Mouse (Mus musculus): ENCODE measurements around the gene Tufm. TPM values are rescaled to one million over a fixed set of nuclear protein-coding genes. Genes with fewer than 3 reads are reported as not detected.

Tufm gene
- polyA plus RNA-seq, 1 experiment: 43.5 TPM

GRCm38 (mm10) chr7:126511287-126511686 lies 24.1 kb downstream of the Tufm start:
- H3K36me3 ChIP-seq (ENCODE audit: control insufficient read depth, insufficient read depth, low read length): no peaks in the 10 kb centered on the region
- H3K27ac ChIP-seq (ENCODE audit: control insufficient read depth, insufficient read depth, low read depth, low read length): no peak overlapping the region
- H3K27me3 ChIP-seq (ENCODE audit: control insufficient read depth, insufficient read depth, low read length): no peaks in the 10 kb centered on the region
- TF ChIP-seq CTCF (IDR thresholded peaks at IDR 0.05; ENCODE audit: control insufficient read depth, insufficient read depth, insufficient replicate concordance, low read depth, low read length) (no peak), POLR2A (IDR thresholded peaks at IDR 0.05; ENCODE audit: control insufficient read depth, low read depth, low read length) (no peak)
- H3K4me1 ChIP-seq (ENCODE audit: control insufficient read depth, insufficient read depth, low read length): 0 out of 2 replicates have a peak, but pooled peaks cover 2% of the 10 kb centered on the region
- no peak overlapping the region for H3K4me3 ChIP-seq (ENCODE audit: control insufficient read depth, low read depth, low read length)

GRCm38 (mm10) chr7:126518261-126518941 lies 31.2 kb downstream of the Tufm start:
- H3K4me1 ChIP-seq (ENCODE audit: control insufficient read depth, insufficient read depth, low read length): no peaks in the 10 kb centered on the region
- H3K4me3 ChIP-seq (ENCODE audit: control insufficient read depth, low read depth, low read length): no peak overlapping the region
- no peaks in the 10 kb centered on the region for H3K36me3 ChIP-seq (ENCODE audit: control insufficient read depth, insufficient read depth, low read length)
- no peak overlapping the region for H3K27ac ChIP-seq (ENCODE audit: control insufficient read depth, insufficient read depth, low read depth, low read length)
- H3K27me3 ChIP-seq (ENCODE audit: control insufficient read depth, insufficient read depth, low read length): no peaks in the 10 kb centered on the region
- TF ChIP-seq POLR2A (IDR thresholded peaks at IDR 0.05; ENCODE audit: control insufficient read depth, low read depth, low read length) (no peak), CTCF (IDR thresholded peaks at IDR 0.05; ENCODE audit: control insufficient read depth, insufficient read depth, insufficient replicate concordance, low read depth, low read length) (no peak)

- no peaks in the 10 kb centered on the region for H3K27me3 ChIP-seq (ENCODE audit: control insufficient read depth, insufficient read depth, low read length)
- no peaks in the 10 kb centered on the region for H3K4me1 ChIP-seq (ENCODE audit: control insufficient read depth, insufficient read depth, low read length)
- no peaks in the 10 kb centered on the region for H3K36me3 ChIP-seq (ENCODE audit: control insufficient read depth, insufficient read depth, low read length)
- H3K4me3 ChIP-seq (ENCODE audit: control insufficient read depth, low read depth, low read length): no peak overlapping the region
- no peak overlapping the region for H3K27ac ChIP-seq (ENCODE audit: control insufficient read depth, insufficient read depth, low read depth, low read length)
- TF ChIP-seq POLR2A (IDR thresholded peaks at IDR 0.05; ENCODE audit: control insufficient read depth, low read depth, low read length) (no peak), CTCF (IDR thresholded peaks at IDR 0.05; ENCODE audit: control insufficient read depth, insufficient read depth, insufficient replicate concordance, low read depth, low read length) (no peak)
These were observed 32.4 kb downstream of the Tufm start for GRCm38 (mm10) chr7:126519513-126519912.

- Histone ChIP-seq H3K27ac (ENCODE audit: control insufficient read depth, insufficient read depth, low read depth, low read length) (no peak overlapping the region), H3K36me3 (ENCODE audit: control insufficient read depth, insufficient read depth, low read length) (no peaks in the 10 kb centered on the region), H3K4me3 (ENCODE audit: control insufficient read depth, low read depth, low read length) (no peak overlapping the region), H3K4me1 (ENCODE audit: control insufficient read depth, insufficient read depth, low read length) (no peaks in the 10 kb centered on the region), H3K27me3 (ENCODE audit: control insufficient read depth, insufficient read depth, low read length) (no peaks in the 10 kb centered on the region)
- TF ChIP-seq CTCF (IDR thresholded peaks at IDR 0.05; ENCODE audit: control insufficient read depth, insufficient read depth, insufficient replicate concordance, low read depth, low read length): no peak
- no peak for TF ChIP-seq POLR2A (IDR thresholded peaks at IDR 0.05; ENCODE audit: control insufficient read depth, low read depth, low read length)
These were observed 36.2 kb downstream of the Tufm start for GRCm38 (mm10) chr7:126523316-126523715.

- Histone ChIP-seq H3K36me3 (ENCODE audit: control insufficient read depth, insufficient read depth, low read length) (no peaks in the 10 kb centered on the region), H3K27ac (ENCODE audit: control insufficient read depth, insufficient read depth, low read depth, low read length) (no peak overlapping the region), H3K27me3 (ENCODE audit: control insufficient read depth, insufficient read depth, low read length) (no peaks in the 10 kb centered on the region), H3K4me3 (ENCODE audit: control insufficient read depth, low read depth, low read length) (no peak overlapping the region), H3K4me1 (ENCODE audit: control insufficient read depth, insufficient read depth, low read length) (no peaks in the 10 kb centered on the region)
- TF ChIP-seq CTCF (IDR thresholded peaks at IDR 0.05; ENCODE audit: control insufficient read depth, insufficient read depth, insufficient replicate concordance, low read depth, low read length) (no peak), POLR2A (IDR thresholded peaks at IDR 0.05; ENCODE audit: control insufficient read depth, low read depth, low read length) (no peak)
These were observed 41.0 kb downstream of the Tufm start for GRCm38 (mm10) chr7:126528166-126528577.

- no peak overlapping the region for H3K27ac ChIP-seq (ENCODE audit: control insufficient read depth, insufficient read depth, low read depth, low read length)
- no peaks in the 10 kb centered on the region for H3K36me3 ChIP-seq (ENCODE audit: control insufficient read depth, insufficient read depth, low read length)
- TF ChIP-seq POLR2A (IDR thresholded peaks at IDR 0.05; ENCODE audit: control insufficient read depth, low read depth, low read length) (no peak), CTCF (IDR thresholded peaks at IDR 0.05; ENCODE audit: control insufficient read depth, insufficient read depth, insufficient replicate concordance, low read depth, low read length) (no peak)
- H3K27me3 ChIP-seq (ENCODE audit: control insufficient read depth, insufficient read depth, low read length): peaks cover 2% of the 10 kb centered on the region; the same call in 1 of the 2 replicates
- H3K4me3 ChIP-seq (ENCODE audit: control insufficient read depth, low read depth, low read length): no peak overlapping the region
- peaks cover 10% of the 10 kb centered on the region for H3K4me1 ChIP-seq (ENCODE audit: control insufficient read depth, insufficient read depth, low read length)
These were observed 46.3 kb downstream of the Tufm start for GRCm38 (mm10) chr7:126533434-126533833.

- Histone ChIP-seq H3K4me3 (ENCODE audit: control insufficient read depth, low read depth, low read length) (peak overlapping the region; percentile 51), H3K4me1 (ENCODE audit: control insufficient read depth, insufficient read depth, low read length) (peaks cover 10% of the 10 kb centered on the region), H3K27ac (ENCODE audit: control insufficient read depth, insufficient read depth, low read depth, low read length) (no peak overlapping the region), H3K27me3 (ENCODE audit: control insufficient read depth, insufficient read depth, low read length) (peaks cover 2% of the 10 kb centered on the region; the same call in 1 of the 2 replicates), H3K36me3 (ENCODE audit: control insufficient read depth, insufficient read depth, low read length) (no peaks in the 10 kb centered on the region)
- TF ChIP-seq POLR2A (IDR thresholded peaks at IDR 0.05; ENCODE audit: control insufficient read depth, low read depth, low read length): no peak
- TF ChIP-seq CTCF (IDR thresholded peaks at IDR 0.05; ENCODE audit: control insufficient read depth, insufficient read depth, insufficient replicate concordance, low read depth, low read length): no peak
These were observed 48.6 kb downstream of the Tufm start for GRCm38 (mm10) chr7:126535766-126536165.
